Mouse (Mus musculus): ENCODE measurements around the gene Umad1. TPM values are rescaled to one million over a fixed set of nuclear protein-coding genes. Genes with fewer than 3 reads are reported as not detected.

Gene Umad1
- polyA plus RNA-seq (2021), result 8.9 TPM

GRCm38 (mm10) chr6:8259004-8259666 lies at the start of gene Umad1, which contains the start of the genes Rpa3 and Gm45062:
Umad1 (plus strand) TSS chr6:8259288.
Rpa3 (minus strand) TSS chr6:8259173.
Gm45062 (plus strand) TSS chr6:8259450.
- POLR2A ChIA-PET, result interaction anchor here (0.9 kb wide), 1 partner anchor 10 kb away, joined by 3 read pairs; no protein-coding TSS in a partner anchor
- no peaks in the 10 kb centered on the region for H3K27me3 ChIP-seq
- CTCF ChIA-PET, result interaction anchor here (1.1 to 2.4 kb wide), 4 partner anchors 10 to 28 kb away, joined by 3 to 9 read pairs (median 4); no protein-coding TSS in a partner anchor
- no peak for TF ChIP-seq CTCF (IDR thresholded peaks at IDR 0.05)
- peak; percentile 80 for DNase-seq (ENCODE audit: low read depth, low spot score)
- in situ Hi-C loops (cut with MboI; ENCODE audit: low pct_unique_long_range_greater_than_20kb), result no loop called here
- ATAC-seq, result peak; percentile 100

- in situ Hi-C loops (cut with MboI; ENCODE audit: low pct_unique_long_range_greater_than_20kb), result no loop called here
- CTCF ChIA-PET, result no interaction called here
- ATAC-seq, result no peak
- TF ChIP-seq CTCF (IDR thresholded peaks at IDR 0.05), result no peak
- POLR2A ChIA-PET, result interaction anchor here (0.6 kb wide), 1 partner anchor 99 kb away, joined by 3 read pairs; no protein-coding TSS in a partner anchor
- DNase-seq (ENCODE audit: low read depth, low spot score), result no peak
- H3K27me3 ChIP-seq, result no peaks in the 10 kb centered on the region
Observed at GRCm38 (mm10) chr6:8209866-8210186, 49.3 kb upstream of the Umad1 start.

GRCm38 (mm10) chr6:8210661-8211060 lies 48.4 kb upstream of the Umad1 start:
- ATAC-seq, result no peak
- ChIA-PET CTCF (no interaction called here), POLR2A (no interaction called here)
- in situ Hi-C loops (cut with MboI; ENCODE audit: low pct_unique_long_range_greater_than_20kb), result no loop called here
- H3K27me3 ChIP-seq, result no peaks in the 10 kb centered on the region
- DNase-seq (ENCODE audit: low read depth, low spot score), result no peak
- TF ChIP-seq CTCF (IDR thresholded peaks at IDR 0.05), result no peak

GRCm38 (mm10) chr6:8227035-8227434 lies 32.1 kb upstream of the Umad1 start:
- DNase-seq (ENCODE audit: low read depth, low spot score) (no peak), ATAC-seq (no peak)
- H3K27me3 ChIP-seq, result no peaks in the 10 kb centered on the region
- CTCF ChIA-PET, result no interaction called here
- in situ Hi-C loops (cut with MboI; ENCODE audit: low pct_unique_long_range_greater_than_20kb), result no loop called here
- no peak for TF ChIP-seq CTCF (IDR thresholded peaks at IDR 0.05)
- POLR2A ChIA-PET, result no interaction called here

- ChIA-PET CTCF (no interaction called here), POLR2A (no interaction called here)
- DNase-seq (ENCODE audit: low read depth, low spot score) (no peak), ATAC-seq (no peak)
- in situ Hi-C loops (cut with MboI; ENCODE audit: low pct_unique_long_range_greater_than_20kb), result no loop called here
- TF ChIP-seq CTCF (IDR thresholded peaks at IDR 0.05), result no peak
- H3K27me3 ChIP-seq, result no peaks in the 10 kb centered on the region
Observed at GRCm38 (mm10) chr6:8228596-8228995, 30.5 kb upstream of the Umad1 start.

GRCm38 (mm10) chr6:8258316-8258715 lies 772 bp upstream of the Umad1 start:
- CTCF ChIA-PET, result interaction anchor here (1.3 to 2.4 kb wide), 3 partner anchors 11 to 19 kb away, joined by 3 to 9 read pairs (median 4); no protein-coding TSS in a partner anchor
- DNase-seq (ENCODE audit: low read depth, low spot score) (no peak), ATAC-seq (no peak)
- no peak for TF ChIP-seq CTCF (IDR thresholded peaks at IDR 0.05)
- H3K27me3 ChIP-seq, result no peaks in the 10 kb centered on the region
- in situ Hi-C loops (cut with MboI; ENCODE audit: low pct_unique_long_range_greater_than_20kb), result no loop called here
- POLR2A ChIA-PET, result interaction anchor here (0.9 kb wide), 1 partner anchor 10 kb away, joined by 3 read pairs; no protein-coding TSS in a partner anchor

- TF ChIP-seq CTCF (IDR thresholded peaks at IDR 0.05), result no peak
- ChIA-PET CTCF (interaction anchor here (0.7 to 2.4 kb wide), 4 partner anchors 9 to 423 kb away, joined by 3 to 9 read pairs (median 4); no protein-coding TSS in a partner anchor), POLR2A (no interaction called here)
- DNase-seq (ENCODE audit: low read depth, low spot score) (no peak), ATAC-seq (peak; percentile 24)
- in situ Hi-C loops (cut with MboI; ENCODE audit: low pct_unique_long_range_greater_than_20kb), result loop anchor here (10.0 kb wide), 1 partner anchor 255 kb away; no protein-coding TSS in a partner anchor
- H3K27me3 ChIP-seq, result no peaks in the 10 kb centered on the region
Observed at GRCm38 (mm10) chr6:8259667-8260044, 568 bp downstream of the Umad1 start.

GRCm38 (mm10) chr6:8271047-8271446 lies 12.0 kb downstream of the Umad1 start:
- CTCF ChIA-PET, result no interaction called here
- DNase-seq (ENCODE audit: low read depth, low spot score) (no peak), ATAC-seq (no peak)
- no peaks in the 10 kb centered on the region for H3K27me3 ChIP-seq
- TF ChIP-seq CTCF (IDR thresholded peaks at IDR 0.05), result no peak
- POLR2A ChIA-PET, result no interaction called here
- in situ Hi-C loops (cut with MboI; ENCODE audit: low pct_unique_long_range_greater_than_20kb), result loop anchor here (10.0 kb wide), 1 partner anchor 564 kb away; no protein-coding TSS in a partner anchor

GRCm38 (mm10) chr6:8274387-8275054 lies 15.4 kb downstream of the Umad1 start:
- no peaks in the 10 kb centered on the region for H3K27me3 ChIP-seq
- POLR2A ChIA-PET, result no interaction called here
- DNase-seq (ENCODE audit: low read depth, low spot score) (no peak), ATAC-seq (peak; percentile 31)
- CTCF ChIA-PET, result interaction anchor here (0.9 to 3.0 kb wide), 21 partner anchors 9 to 465 kb away, joined by 3 to 15 read pairs (median 3); partner anchors contain the start of genes Gm45062, Rpa3 and Umad1
- in situ Hi-C loops (cut with MboI; ENCODE audit: low pct_unique_long_range_greater_than_20kb), result loop anchor here (5.0 to 10.0 kb wide), 2 partner anchors 463 to 560 kb away; no protein-coding TSS in a partner anchor
- peak; percentile 58 for TF ChIP-seq CTCF (IDR thresholded peaks at IDR 0.05)

- ATAC-seq (peak; percentile 80), DNase-seq (ENCODE audit: low read depth, low spot score) (no peak)
- POLR2A ChIA-PET, result no interaction called here
- peak; percentile 67 for TF ChIP-seq CTCF (IDR thresholded peaks at IDR 0.05)
- in situ Hi-C loops (cut with MboI; ENCODE audit: low pct_unique_long_range_greater_than_20kb), result loop anchor here (5.0 to 10.0 kb wide), 2 partner anchors 462 to 560 kb away; no protein-coding TSS in a partner anchor
- CTCF ChIA-PET, result interaction anchor here (0.9 to 3.0 kb wide), 21 partner anchors 8 to 465 kb away, joined by 3 to 15 read pairs (median 3); partner anchors contain the start of genes Gm45062, Rpa3 and Umad1
- H3K27me3 ChIP-seq, result no peaks in the 10 kb centered on the region
Observed at GRCm38 (mm10) chr6:8275098-8275497, 16.0 kb downstream of the Umad1 start.
